27 mouse cellular contexts compared by ENCODE assay signal in genomic region chr6:67791393-67791792, GRCm38 (mm10).
"Had no signal": no experiment of that assay in that cellular context is flagged by ENCODE, and none has a peak within 500 bp of the region (broad histone marks: within the 10 kb centered on the region; RNA-seq: fewer than 3 reads in every experiment).

No protein-coding gene starts in this region.

- H3K4me1 ChIP-seq: embryonic facial prominence, embryonic 10.5 days; embryonic facial prominence, embryonic 12.5 days; embryonic facial prominence, embryonic 13.5 days; embryonic facial prominence, embryonic 15.5 days; forebrain, embryonic 10.5 days; forebrain, embryonic 12.5 days; forebrain, embryonic 13.5 days; forebrain, embryonic 15.5 days had no signal

- H3K27ac ChIP-seq: embryonic facial prominence, embryonic 10.5 days; embryonic facial prominence, embryonic 12.5 days; embryonic facial prominence, embryonic 13.5 days; embryonic facial prominence, embryonic 15.5 days; forebrain, embryonic 10.5 days; forebrain, embryonic 12.5 days; forebrain, embryonic 13.5 days; forebrain, embryonic 15.5 days; gastrocnemius, adult 2 months had no signal

- H3K4me3 ChIP-seq: embryonic facial prominence, embryonic 10.5 days; embryonic facial prominence, embryonic 12.5 days; embryonic facial prominence, embryonic 13.5 days; embryonic facial prominence, embryonic 15.5 days; erythroblast, embryonic 14.5 days; forebrain, embryonic 10.5 days; forebrain, embryonic 12.5 days; forebrain, embryonic 13.5 days; forebrain, embryonic 15.5 days; gastrocnemius, adult 2 months had no signal

- H3K4me2 ChIP-seq: embryonic facial prominence, embryonic 12.5 days; embryonic facial prominence, embryonic 13.5 days; embryonic facial prominence, embryonic 15.5 days; forebrain, embryonic 12.5 days; forebrain, embryonic 13.5 days; forebrain, embryonic 15.5 days had no signal

- H3K9ac ChIP-seq: embryonic facial prominence, embryonic 12.5 days; embryonic facial prominence, embryonic 13.5 days; embryonic facial prominence, embryonic 15.5 days; forebrain, embryonic 12.5 days; forebrain, embryonic 13.5 days; forebrain, embryonic 15.5 days; forebrain, postnatal 0 days had no signal

- H3K36me3 ChIP-seq: embryonic facial prominence, embryonic 10.5 days; embryonic facial prominence, embryonic 12.5 days; embryonic facial prominence, embryonic 13.5 days; embryonic facial prominence, embryonic 15.5 days; forebrain, embryonic 10.5 days; forebrain, embryonic 12.5 days; forebrain, embryonic 15.5 days had no signal

- H3K9me3 ChIP-seq: embryonic facial prominence, embryonic 10.5 days; embryonic facial prominence, embryonic 12.5 days; embryonic facial prominence, embryonic 13.5 days; embryonic facial prominence, embryonic 15.5 days; forebrain, embryonic 10.5 days; forebrain, embryonic 12.5 days; forebrain, embryonic 13.5 days; forebrain, embryonic 15.5 days had no signal

- H3K27me3 ChIP-seq: embryonic facial prominence, embryonic 12.5 days; embryonic facial prominence, embryonic 13.5 days; embryonic facial prominence, embryonic 15.5 days; forebrain, embryonic 12.5 days; forebrain, embryonic 13.5 days; forebrain, embryonic 15.5 days had no signal

- DNase-seq: cerebellum, adult 8-10 months; cerebellum, adult 9-10 months; cerebellum, adult 9-11 months; cerebellum, postnatal 10 days; cerebellum, postnatal 14 days; cerebellum, postnatal 25 days; cerebellum, postnatal 36 days; embryo, embryonic 11 days; forebrain, postnatal 0 days; gastrocnemius, adult 2 months; gastrocnemius, postnatal 10 days; gastrocnemius, postnatal 14 days; gastrocnemius, postnatal 25 days; gastrocnemius, postnatal 36 days; heart, adult 11 months; heart, adult 18-20 months had no signal

- ATAC-seq: forebrain, embryonic 13.5 days; forebrain, embryonic 14.5 days; forebrain, embryonic 15.5 days; forebrain, embryonic 16.5 days; forebrain, postnatal 0 days had no signal
